Mouse (Mus musculus): ENCODE data around the gene Tbc1d5.

The Tbc1d5 gene

DNA sequence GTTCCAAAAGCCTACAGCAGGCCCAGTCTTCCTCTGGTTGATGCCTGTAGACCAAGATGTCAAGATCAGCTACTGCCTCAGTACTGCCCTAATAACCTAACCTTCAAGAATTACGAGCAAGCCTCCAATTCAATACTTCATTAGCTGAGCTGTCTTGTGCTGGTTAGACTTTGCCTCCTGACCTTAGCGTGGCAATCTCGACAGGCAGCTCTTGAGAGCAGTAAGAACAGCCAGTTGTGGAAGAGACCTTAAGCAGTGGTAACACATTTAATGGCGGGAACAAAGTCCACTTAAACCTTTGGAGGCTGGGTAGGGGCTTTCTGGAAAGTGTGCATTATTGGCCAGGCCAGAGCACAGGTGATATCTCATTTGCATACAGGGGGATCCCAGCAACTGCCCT lies 34.2 kb downstream of the Tbc1d5 start:
- in situ Hi-C loops (cut with MboI; ENCODE audit: low pct_unique_long_range_greater_than_20kb in 1 of 2, low sequenced_read_pairs in 2 of 2, unreplicated experiment in 1 of 2), result no loop called here

DNA sequence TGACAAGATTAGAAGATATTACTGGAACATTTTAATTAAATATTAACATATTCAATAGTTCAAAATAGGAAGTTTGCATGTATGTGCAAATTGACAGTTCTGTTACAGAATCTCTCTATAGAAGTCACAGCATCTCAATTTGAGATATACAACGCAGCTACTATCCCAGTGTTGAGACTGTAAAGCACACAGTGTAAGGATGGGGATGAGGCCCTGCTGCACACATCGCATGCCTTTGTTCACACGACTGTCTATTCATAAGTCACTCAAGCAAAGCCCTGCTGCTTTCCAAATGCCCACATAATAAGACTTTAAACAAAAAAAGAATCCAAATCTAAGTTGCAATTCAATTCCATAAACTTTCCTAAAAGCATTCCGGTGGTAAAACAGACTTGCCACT lies 37.1 kb downstream of the Tbc1d5 start:
- in situ Hi-C loops (cut with MboI; ENCODE audit: low pct_unique_long_range_greater_than_20kb in 1 of 2, low sequenced_read_pairs in 2 of 2, unreplicated experiment in 1 of 2), result no loop called here

- in situ Hi-C loops (cut with MboI; ENCODE audit: low pct_unique_long_range_greater_than_20kb in 1 of 2, low sequenced_read_pairs in 2 of 2, unreplicated experiment in 1 of 2), result no loop called here
Observed at GRCm38 (mm10) chr17:51111194-51111593, 68.0 kb downstream of the Tbc1d5 start.

DNA sequence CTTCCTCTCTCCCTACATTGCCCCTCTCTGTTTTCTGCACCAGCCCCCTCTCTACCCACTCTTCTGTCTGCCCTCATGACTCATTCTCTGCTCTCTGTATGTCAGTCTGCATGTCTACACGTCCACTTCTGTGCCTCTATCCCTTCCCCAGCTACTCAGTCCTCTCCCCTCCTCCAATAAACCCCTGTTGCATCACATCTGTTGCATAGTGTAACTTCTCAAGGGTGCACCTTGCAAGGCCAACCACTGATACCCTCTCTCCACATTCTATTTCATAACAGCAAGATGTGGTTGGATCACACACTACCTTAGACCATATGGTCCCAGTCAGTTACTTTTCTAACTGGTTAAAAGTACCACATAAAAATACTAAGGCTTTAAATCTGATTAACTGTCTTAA lies 74.9 kb downstream of the Tbc1d5 start:
- in situ Hi-C loops (cut with MboI; ENCODE audit: low pct_unique_long_range_greater_than_20kb in 1 of 2, low sequenced_read_pairs in 2 of 2, unreplicated experiment in 1 of 2), result no loop called here

- in situ Hi-C loops (cut with MboI; ENCODE audit: low pct_unique_long_range_greater_than_20kb in 1 of 2, low sequenced_read_pairs in 2 of 2, unreplicated experiment in 1 of 2), result no loop called here
Observed at GRCm38 (mm10) chr17:51043869-51044268, 135.3 kb downstream of the Tbc1d5 start.

GRCm38 (mm10) chr17:51040861-51041260 lies 138.3 kb downstream of the Tbc1d5 start:
- in situ Hi-C loops (cut with MboI; ENCODE audit: low pct_unique_long_range_greater_than_20kb in 1 of 2, low sequenced_read_pairs in 2 of 2, unreplicated experiment in 1 of 2), result no loop called here

GRCm38 (mm10) chr17:51023227-51023626 lies 155.9 kb downstream of the Tbc1d5 start:
- in situ Hi-C loops (cut with MboI; ENCODE audit: low pct_unique_long_range_greater_than_20kb in 1 of 2, low sequenced_read_pairs in 2 of 2, unreplicated experiment in 1 of 2), result no loop called here

DNA sequence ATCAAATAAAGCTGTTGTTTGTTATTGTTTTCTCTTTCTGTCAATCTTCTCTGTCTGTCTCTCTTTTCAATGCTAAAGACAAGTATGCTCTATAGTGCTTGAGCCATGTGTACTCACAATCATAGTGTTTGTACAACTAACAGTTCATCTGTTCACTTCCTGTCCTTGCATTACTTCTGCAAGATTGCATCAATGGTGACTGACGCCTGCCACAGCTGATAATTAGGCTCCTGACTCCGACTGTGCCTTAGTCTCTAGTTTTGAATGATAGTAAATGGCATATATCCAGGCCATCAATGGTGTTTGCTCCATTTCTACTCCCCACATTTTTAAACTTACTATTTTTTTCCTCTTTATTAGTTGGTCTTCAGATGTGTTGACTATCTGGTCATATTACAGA lies 162.8 kb downstream of the Tbc1d5 start:
- in situ Hi-C loops (cut with MboI; ENCODE audit: low pct_unique_long_range_greater_than_20kb in 1 of 2, low sequenced_read_pairs in 2 of 2, unreplicated experiment in 1 of 2), result no loop called here

DNA sequence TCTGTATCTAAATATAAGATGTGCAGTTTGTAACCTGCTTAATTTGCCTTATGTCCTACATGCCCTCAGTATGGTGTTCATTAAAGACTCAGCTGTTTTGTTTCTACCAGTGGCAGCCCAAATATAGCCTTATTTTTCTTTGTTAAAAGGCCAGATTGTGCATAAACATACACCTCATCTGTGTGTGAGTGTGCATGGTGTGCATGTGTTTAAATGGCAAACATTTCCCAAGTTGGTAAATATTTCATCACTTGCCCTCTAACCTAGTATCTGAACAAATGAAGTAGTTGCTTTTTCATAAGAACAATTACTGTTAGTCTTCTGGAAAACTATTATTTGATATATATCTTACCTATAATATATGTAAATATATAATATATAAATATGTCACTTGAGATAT lies 165.2 kb downstream of the Tbc1d5 start:
- in situ Hi-C loops (cut with MboI; ENCODE audit: low pct_unique_long_range_greater_than_20kb in 1 of 2, low sequenced_read_pairs in 2 of 2, unreplicated experiment in 1 of 2), result no loop called here

DNA sequence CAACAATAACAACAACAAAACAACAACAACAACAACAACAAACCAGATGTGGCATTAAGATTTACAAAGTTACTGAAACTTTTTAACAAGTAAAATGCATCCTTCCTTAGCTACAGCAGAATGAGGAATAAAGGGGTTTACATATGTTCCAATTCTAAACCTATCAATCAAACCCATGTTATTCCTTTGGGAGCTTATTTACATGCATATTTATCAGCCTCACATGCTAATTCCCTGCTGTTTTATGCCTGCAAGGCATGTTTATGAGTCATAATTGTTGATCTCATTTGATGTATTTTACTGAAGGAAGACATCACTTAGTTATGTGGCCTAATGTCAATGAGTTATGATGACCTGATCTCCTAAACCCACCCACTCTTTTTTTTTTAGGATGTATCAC lies 176.0 kb downstream of the Tbc1d5 start:
- in situ Hi-C loops (cut with MboI; ENCODE audit: low pct_unique_long_range_greater_than_20kb in 1 of 2, low sequenced_read_pairs in 2 of 2, unreplicated experiment in 1 of 2), result no loop called here

GRCm38 (mm10) chr17:50998216-50998615 lies 180.9 kb downstream of the Tbc1d5 start:
- in situ Hi-C loops (cut with MboI; ENCODE audit: low pct_unique_long_range_greater_than_20kb in 1 of 2, low sequenced_read_pairs in 2 of 2, unreplicated experiment in 1 of 2), result no loop called here

- in situ Hi-C loops (cut with MboI; ENCODE audit: low pct_unique_long_range_greater_than_20kb in 1 of 2, low sequenced_read_pairs in 2 of 2, unreplicated experiment in 1 of 2), result no loop called here
Observed at GRCm38 (mm10) chr17:50993294-50993993, 185.7 kb downstream of the Tbc1d5 start.

- in situ Hi-C loops (cut with MboI; ENCODE audit: low pct_unique_long_range_greater_than_20kb in 1 of 2, low sequenced_read_pairs in 2 of 2, unreplicated experiment in 1 of 2), result no loop called here
Observed at GRCm38 (mm10) chr17:50990770-50991405, 188.3 kb downstream of the Tbc1d5 start.

GRCm38 (mm10) chr17:50987935-50988334 lies 191.2 kb downstream of the Tbc1d5 start:
- in situ Hi-C loops (cut with MboI; ENCODE audit: low pct_unique_long_range_greater_than_20kb in 1 of 2, low sequenced_read_pairs in 2 of 2, unreplicated experiment in 1 of 2), result no loop called here

DNA sequence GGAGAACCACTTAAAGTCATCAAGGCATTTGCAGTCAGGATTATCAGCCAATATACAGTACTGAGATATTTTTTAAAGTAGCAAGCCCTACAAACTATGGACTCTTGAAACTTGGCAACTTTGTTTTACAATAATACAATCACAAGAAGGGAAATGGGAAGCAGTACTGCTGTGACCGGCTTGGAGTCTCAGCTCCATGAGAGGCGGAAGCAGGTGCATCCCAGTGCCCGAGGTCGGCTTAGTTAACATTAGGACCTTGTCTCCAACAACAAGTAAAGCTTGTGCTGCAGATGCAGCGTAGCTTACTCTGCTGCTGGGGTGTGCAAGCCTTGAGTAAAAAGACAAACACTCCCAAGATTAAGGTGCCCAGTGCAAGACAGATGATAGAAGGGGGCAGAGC lies 197.2 kb downstream of the Tbc1d5 start:
- in situ Hi-C loops (cut with MboI; ENCODE audit: low pct_unique_long_range_greater_than_20kb in 1 of 2, low sequenced_read_pairs in 2 of 2, unreplicated experiment in 1 of 2), result no loop called here

- in situ Hi-C loops (cut with MboI; ENCODE audit: low pct_unique_long_range_greater_than_20kb in 1 of 2, low sequenced_read_pairs in 2 of 2, unreplicated experiment in 1 of 2), result no loop called here
Observed at GRCm38 (mm10) chr17:50972142-50972541, 207.0 kb downstream of the Tbc1d5 start.

GRCm38 (mm10) chr17:50966147-50966546 lies 213.0 kb downstream of the Tbc1d5 start:
- in situ Hi-C loops (cut with MboI; ENCODE audit: low pct_unique_long_range_greater_than_20kb in 1 of 2, low sequenced_read_pairs in 2 of 2, unreplicated experiment in 1 of 2), result no loop called here

GRCm38 (mm10) chr17:50954313-50954712 lies 224.8 kb downstream of the Tbc1d5 start:
- in situ Hi-C loops (cut with MboI; ENCODE audit: low pct_unique_long_range_greater_than_20kb in 1 of 2, low sequenced_read_pairs in 2 of 2, unreplicated experiment in 1 of 2), result no loop called here

DNA sequence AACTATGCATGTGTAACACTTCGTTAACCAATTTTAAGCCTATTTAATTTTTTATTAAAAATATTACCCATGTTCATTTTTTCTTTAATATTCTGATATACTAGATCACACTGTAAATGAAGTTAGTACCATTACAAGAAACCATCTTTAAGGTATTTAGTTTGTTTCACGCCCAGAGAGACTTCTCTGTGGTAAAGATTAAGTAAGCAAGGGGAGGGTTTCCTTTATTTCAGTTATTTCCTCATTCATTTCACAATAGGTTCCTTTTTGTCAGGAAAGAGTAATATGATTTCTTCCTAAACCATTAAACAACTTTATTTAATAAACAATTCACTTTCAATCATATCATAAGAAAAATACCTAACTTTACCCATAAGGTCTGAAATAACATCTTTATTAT lies 256.8 kb downstream of the Tbc1d5 start:
- in situ Hi-C loops (cut with MboI; ENCODE audit: low pct_unique_long_range_greater_than_20kb in 1 of 2, low sequenced_read_pairs in 2 of 2, unreplicated experiment in 1 of 2), result no loop called here

GRCm38 (mm10) chr17:50915216-50915615 lies 263.9 kb downstream of the Tbc1d5 start:
- in situ Hi-C loops (cut with MboI; ENCODE audit: low pct_unique_long_range_greater_than_20kb in 1 of 2, low sequenced_read_pairs in 2 of 2, unreplicated experiment in 1 of 2), result no loop called here
